Mouse (Mus musculus) C2C12 (cell line): Measurements from ENCODE around the gene Nbeal2.

Source experiments
- CEBPB ChIP-seq: IDR thresholded peaks from one replicate; pipeline ENCODE4 v1.6.1; 2011; ENCODE audit warnings: low read depth, mild to moderate bottlenecking, control low read depth, moderate library complexity
- CTCF ChIP-seq: IDR thresholded peaks from one replicate; pipeline ENCODE4 v1.5.1; 2011; ENCODE audit not compliant: control insufficient read depth, insufficient read depth, insufficient read length
- MAX ChIP-seq: IDR thresholded peaks from one replicate; pipeline ENCODE4 v1.6.1; 2011; ENCODE audit warnings: mild to moderate bottlenecking, control low read depth
- MYOD1 ChIP-seq: IDR thresholded peaks from one replicate; pipeline ENCODE4 v1.6.1; 2011; ENCODE audit warnings: low read depth; ENCODE audit not compliant: control insufficient read depth, insufficient read length
- MYOG ChIP-seq: IDR thresholded peaks from one replicate; pipeline ENCODE4 v1.6.1; 2011; ENCODE audit not compliant: control insufficient read depth, insufficient read length; ENCODE audit errors: extremely low read depth

GRCm38 (mm10) chr9:110652963-110653654 lies 852 bp downstream of the Nbeal2 start:
- TF ChIP-seq MYOG (no peak), CTCF (no peak), MYOD1 (no peak), CEBPB (no peak), MAX (no peak)
